Mouse (Mus musculus) forebrain, embryonic 12.5 days (tissue): ENCODE results near the gene Nme7. TPM values are rescaled to one million over a fixed set of nuclear protein-coding genes. Genes with fewer than 3 reads are reported as not detected.

Experiments used
- ATAC-seq: fragments of 200-750 bp; cut with Nextera tagmentation; 2 replicates; pipeline ENCODE4 v1.8.0; 2017; ENCODE audit warnings: moderate TSS enrichment; ENCODE audit not compliant: low FRiP score
- H3K27ac ChIP-seq: fragments of 300-500 bp; sonication (generic); 2 replicates; pipeline ENCODE4 v1.5.1; 2016; ENCODE audit warnings: mild to moderate bottlenecking
- H3K27me3 ChIP-seq: fragments of 300-500 bp; sonication (generic); 2 replicates; pipeline ENCODE4 v1.6.1; 2016; ENCODE audit warnings: mild to moderate bottlenecking
- H3K36me3 ChIP-seq: fragments of 300-500 bp; sonication (generic); replicated peaks from 2 replicates; pipeline ENCODE4 v1.6.1; 2016; ENCODE audit warnings: mild to moderate bottlenecking
- H3K4me1 ChIP-seq: fragments of 300-500 bp; sonication (generic); 2 replicates; pipeline ENCODE4 v1.6.1; 2016
- H3K4me2 ChIP-seq: fragments of 300-500 bp; sonication (generic); 2 replicates; pipeline ENCODE4 v1.6.1; 2016; ENCODE audit warnings: mild to moderate bottlenecking, moderate library complexity
- H3K4me3 ChIP-seq: fragments of 300-500 bp; sonication (generic); replicated peaks from 2 replicates; pipeline ENCODE4 v1.5.1; 2016; ENCODE audit warnings: mild to moderate bottlenecking
- H3K9ac ChIP-seq: fragments of 300-500 bp; sonication (generic); 2 replicates; pipeline ENCODE4 v1.6.1; 2016; ENCODE audit warnings: mild to moderate bottlenecking
- H3K9me3 ChIP-seq: fragments of 300-500 bp; sonication (generic); 2 replicates; pipeline ENCODE4 v1.6.1; 2016
- WGBS: fragments of 180-500 bp; shearing (Covaris S2); methylation state at CpG from one replicate; pipeline ENCODE4 v1.1.7; 2016; 5-methylcytosine and 5-hydroxymethylcytosine counted together
- polyA plus RNA-seq: library from polyadenylated mRNA; unstranded; fragments of >200 nt; fragmentation: Nextera tagmentation; extraction: Ambion mirVana; gene quantifications from 2 replicates; pipeline ENCODE4 v1.2.1, GENCODE M21; 2016

Gene Nme7
- polyA plus RNA-seq, 1 experiment from 2014 or later = 37.0 TPM

GRCm38 (mm10) chr1:164321408-164321807 is 17.5 kb downstream of the Nme7 start:
- ATAC-seq = no peak
- H3K36me3 ChIP-seq = no peaks in the 10 kb centered on the region
- no peak overlapping the region for H3K9ac ChIP-seq
- no peak overlapping the region for H3K4me2 ChIP-seq
- 83% methylated on average over 10 of the region's 10 CpGs for WGBS
- peaks cover 9% of the 10 kb centered on the region; the same call in 1 of the 2 replicates for H3K4me1 ChIP-seq
- no peak overlapping the region for H3K27ac ChIP-seq
- H3K4me3 ChIP-seq = no peak overlapping the region
- no peaks in the 10 kb centered on the region for H3K27me3 ChIP-seq
- no peaks in the 10 kb centered on the region for H3K9me3 ChIP-seq

- WGBS = 86% methylated on average over 8 of the region's 8 CpGs
- ATAC-seq = no peak
- H3K4me3 ChIP-seq = no peak overlapping the region
These were observed 19.2 kb downstream of the Nme7 start for GRCm38 (mm10) chr1:164322987-164323650.

GRCm38 (mm10) chr1:164324221-164324620 is 20.3 kb downstream of the Nme7 start:
- Histone ChIP-seq H3K27ac (no peak overlapping the region), H3K4me1 (peaks cover 9% of the 10 kb centered on the region; the same call in 1 of the 2 replicates), H3K9ac (no peak overlapping the region), H3K4me3 (no peak overlapping the region), H3K27me3 (no peaks in the 10 kb centered on the region), H3K4me2 (no peak overlapping the region), H3K36me3 (peaks cover 7% of the 10 kb centered on the region), H3K9me3 (no peaks in the 10 kb centered on the region)
- 90% methylated on average over 4 of the region's 4 CpGs for WGBS
- ATAC-seq = no peak

More at GRCm38 (mm10) chr1:164322987-164323650, 19.2 kb downstream of the Nme7 start:
- Histone ChIP-seq H3K9me3 (no peaks in the 10 kb centered on the region), H3K9ac (no peak overlapping the region), H3K4me2 (no peak overlapping the region), H3K27ac (no peak overlapping the region), H3K4me1 (peaks cover 9% of the 10 kb centered on the region; the same call in 1 of the 2 replicates), H3K36me3 (0 out of 2 replicates have a peak, but pooled peaks cover under 1% of the 10 kb centered on the region), H3K27me3 (no peaks in the 10 kb centered on the region)

- Histone ChIP-seq H3K4me2 (no peak overlapping the region), H3K36me3 (peaks cover 7% of the 10 kb centered on the region), H3K9me3 (no peaks in the 10 kb centered on the region), H3K27me3 (no peaks in the 10 kb centered on the region), H3K4me1 (peaks cover 9% of the 10 kb centered on the region; the same call in 1 of the 2 replicates), H3K9ac (no peak overlapping the region), H3K27ac (no peak overlapping the region), H3K4me3 (no peak overlapping the region)
- ATAC-seq = no peak
- WGBS = 93% methylated on average over 2 of the region's 2 CpGs
These were observed 21.0 kb downstream of the Nme7 start for GRCm38 (mm10) chr1:164324878-164325277.

GRCm38 (mm10) chr1:164326600-164327155 is 22.8 kb downstream of the Nme7 start:
- no peak overlapping the region for H3K9ac ChIP-seq
- peak; percentile 64 for ATAC-seq
- WGBS = 61% methylated on average over 6 of the region's 6 CpGs
- H3K36me3 ChIP-seq = peaks cover 10% of the 10 kb centered on the region
- no peaks in the 10 kb centered on the region for H3K27me3 ChIP-seq
- no peak overlapping the region for H3K4me3 ChIP-seq
- H3K27ac ChIP-seq = no peak overlapping the region
- peaks cover 5% of the 10 kb centered on the region; the same call in 1 of the 2 replicates for H3K4me1 ChIP-seq
- H3K9me3 ChIP-seq = no peaks in the 10 kb centered on the region
- H3K4me2 ChIP-seq = no peak overlapping the region

- WGBS = 76% methylated on average over 7 of the region's 7 CpGs
- Histone ChIP-seq H3K36me3 (peaks cover 10% of the 10 kb centered on the region), H3K4me2 (no peak overlapping the region)
These were observed 23.8 kb downstream of the Nme7 start for GRCm38 (mm10) chr1:164327764-164328163.

GRCm38 (mm10) chr1:164332559-164332958 is 28.6 kb downstream of the Nme7 start:
- Histone ChIP-seq H3K9me3 (no peaks in the 10 kb centered on the region), H3K36me3 (peaks cover 22% of the 10 kb centered on the region)
- ATAC-seq = no peak

More at GRCm38 (mm10) chr1:164327764-164328163, 23.8 kb downstream of the Nme7 start:
- ATAC-seq = no peak
- Histone ChIP-seq H3K4me1 (no peaks in the 10 kb centered on the region), H3K27me3 (no peaks in the 10 kb centered on the region), H3K4me3 (no peak overlapping the region), H3K9ac (no peak overlapping the region), H3K27ac (no peak overlapping the region), H3K9me3 (no peaks in the 10 kb centered on the region)

GRCm38 (mm10) chr1:164335435-164335834 is 31.5 kb downstream of the Nme7 start:
- H3K4me2 ChIP-seq = no peak overlapping the region
- 96% methylated on average over 3 of the region's 3 CpGs for WGBS
- H3K4me1 ChIP-seq = no peaks in the 10 kb centered on the region
- H3K9ac ChIP-seq = no peak overlapping the region
- no peak overlapping the region for H3K27ac ChIP-seq
- H3K27me3 ChIP-seq = no peaks in the 10 kb centered on the region
- ATAC-seq = no peak
- peaks cover 17% of the 10 kb centered on the region; the same call in 1 of the 2 replicates for H3K36me3 ChIP-seq
- H3K4me3 ChIP-seq = no peak overlapping the region
- no peaks in the 10 kb centered on the region for H3K9me3 ChIP-seq

More at GRCm38 (mm10) chr1:164332559-164332958, 28.6 kb downstream of the Nme7 start:
- Histone ChIP-seq H3K9ac (no peak overlapping the region), H3K4me3 (no peak overlapping the region), H3K27me3 (no peaks in the 10 kb centered on the region), H3K27ac (no peak overlapping the region), H3K4me1 (no peaks in the 10 kb centered on the region), H3K4me2 (no peak overlapping the region)
- 91% methylated on average over 11 of the region's 11 CpGs for WGBS

GRCm38 (mm10) chr1:164335846-164336245 is 31.9 kb downstream of the Nme7 start:
- Histone ChIP-seq H3K4me1 (no peaks in the 10 kb centered on the region), H3K27ac (no peak overlapping the region), H3K27me3 (no peaks in the 10 kb centered on the region), H3K36me3 (peaks cover 19% of the 10 kb centered on the region), H3K9me3 (no peaks in the 10 kb centered on the region), H3K9ac (no peak overlapping the region), H3K4me2 (no peak overlapping the region), H3K4me3 (no peak overlapping the region)
- WGBS = 92% methylated on average over 4 of the region's 4 CpGs
- no peak for ATAC-seq

- no peak overlapping the region for H3K9ac ChIP-seq
- H3K27ac ChIP-seq = no peak overlapping the region
- H3K4me2 ChIP-seq = no peak overlapping the region
- WGBS = 87% methylated on average over 3 of the region's 3 CpGs
- ATAC-seq = no peak
- no peaks in the 10 kb centered on the region for H3K27me3 ChIP-seq
- H3K4me3 ChIP-seq = no peak overlapping the region
- H3K9me3 ChIP-seq = 0 out of 2 replicates have a peak, but pooled peaks cover 4% of the 10 kb centered on the region
- H3K36me3 ChIP-seq = peaks cover 22% of the 10 kb centered on the region
- H3K4me1 ChIP-seq = no peaks in the 10 kb centered on the region
These were observed 38.2 kb downstream of the Nme7 start for GRCm38 (mm10) chr1:164342161-164342560.

- Histone ChIP-seq H3K4me1 (peaks cover 4% of the 10 kb centered on the region; the same call in 1 of the 2 replicates), H3K9ac (no peak overlapping the region)
- WGBS = 39% methylated on average over 3 of the region's 3 CpGs
These were observed 49.5 kb downstream of the Nme7 start for GRCm38 (mm10) chr1:164353443-164353842.

GRCm38 (mm10) chr1:164357995-164358394 is 54.1 kb downstream of the Nme7 start:
- Histone ChIP-seq H3K4me2 (no peak overlapping the region), H3K4me1 (peaks cover 10% of the 10 kb centered on the region), H3K4me3 (no peak overlapping the region), H3K36me3 (no peaks in the 10 kb centered on the region), H3K27ac (no peak overlapping the region), H3K27me3 (no peaks in the 10 kb centered on the region), H3K9me3 (no peaks in the 10 kb centered on the region), H3K9ac (no peak overlapping the region)
- WGBS = 60% methylated on average over 3 of the region's 3 CpGs
- no peak for ATAC-seq

More at GRCm38 (mm10) chr1:164353443-164353842, 49.5 kb downstream of the Nme7 start:
- Histone ChIP-seq H3K9me3 (no peaks in the 10 kb centered on the region), H3K4me2 (no peak overlapping the region), H3K27me3 (no peaks in the 10 kb centered on the region), H3K4me3 (no peak overlapping the region), H3K27ac (no peak overlapping the region), H3K36me3 (peaks cover 1% of the 10 kb centered on the region)
- ATAC-seq = no peak
